Mouse (Mus musculus) G1E (cell line): ENCODE data around the gene P4hb. TPM values are rescaled to one million over a fixed set of nuclear protein-coding genes. Genes with fewer than 3 reads are reported as not detected.
A peak's percentile ranks its signal among the peaks of the same experiment; 100 is the strongest.

Experiments
- ATAC-seq: 2 replicates; pipeline ENCODE4 v1.8.0; 2016; ENCODE audit warnings: mild to moderate bottlenecking; ENCODE audit not compliant: insufficient number of reproducible peaks, poor library complexity, low FRiP score, severe bottlenecking; ENCODE audit errors: extremely low read depth
- DNase-seq: peaks from one replicate; pipeline ENCODE4 v3.0.0; 2012; ENCODE audit warnings: low spot score
- H3K27me3 ChIP-seq: 2 replicates; pipeline ENCODE4 v1.6.1; 2012; ENCODE audit warnings: mild to moderate bottlenecking, low read length, inconsistent platforms; ENCODE audit not compliant: insufficient read depth
- H3K36me3 ChIP-seq: replicated peaks from 2 replicates; pipeline ENCODE3; 2012; ENCODE audit warnings: mild to moderate bottlenecking, inconsistent platforms
- H3K4me1 ChIP-seq: 2 replicates; pipeline ENCODE4 v1.6.1; 2012; ENCODE audit warnings: low read depth, low read length, inconsistent platforms, mixed read lengths; ENCODE audit not compliant: insufficient read depth
- H3K4me3 ChIP-seq: 2 replicates; pipeline ENCODE4 v1.5.1; 2012; ENCODE audit warnings: low read depth, mild to moderate bottlenecking, inconsistent platforms, low read length, moderate library complexity, mixed read lengths
- H3K9me3 ChIP-seq: replicated peaks from 2 replicates; pipeline ENCODE4 v1.6.1; 2012; ENCODE audit warnings: inconsistent platforms
- CTCF ChIP-seq: IDR thresholded peaks from 2 replicates; pipeline ENCODE4 v1.5.1; 2012; ENCODE audit warnings: low read depth, low read length, inconsistent platforms, mixed read lengths
- GATA1 ChIP-seq: IDR thresholded peaks from 2 replicates; pipeline ENCODE4 v1.6.1; 2012; ENCODE audit warnings: borderline replicate concordance, low read length, inconsistent platforms, mixed read lengths
- GATA2 ChIP-seq: IDR thresholded peaks from 2 replicates; pipeline ENCODE4 v1.6.1; 2012; ENCODE audit warnings: low read depth, low read length, inconsistent platforms, borderline replicate concordance
- POLR2AphosphoS5 ChIP-seq: IDR thresholded peaks from 2 replicates; pipeline ENCODE4 v1.6.1; 2012; ENCODE audit warnings: low read depth, low read length, inconsistent platforms; ENCODE audit not compliant: insufficient replicate concordance
- TAL1 ChIP-seq: conservative IDR thresholded peaks from 2 replicates; pipeline ENCODE4 v1.6.1; 2012; ENCODE audit warnings: low read depth, low read length, inconsistent platforms, mixed read lengths
- polyA plus RNA-seq: library from polyadenylated mRNA; stranded (reverse); fragments of >175 nt; gene quantifications from 2 replicates; pipeline ENCODE4 v1.2.3, GENCODE M21; 2012
- total RNA-seq, 2 experiments: library from RNA; stranded (forward) in 1 of 2; stranded (reverse) in 1 of 2; fragments of 200-1000 nt in 1 of 2; fragments of >200 nt in 1 of 2; fragmentation: Nextera tagmentation in 1 of 2; gene quantifications; 2 replicates each; pipeline ENCODE4 v1.2.3; 2014 to 2017

P4hb gene
- total RNA-seq (2014; fragmentation: Nextera tagmentation) (268 and 289 TPM in 2 replicates), total RNA-seq (2017) (411 and 414 TPM in 2 replicates), polyA plus RNA-seq (516 and 719 TPM in 2 replicates)

- DNase-seq, result peak; percentile 100
- Histone ChIP-seq H3K36me3 (peaks cover 63% of the 10 kb centered on the region), H3K27me3 (no peaks in the 10 kb centered on the region), H3K9me3 (no peaks in the 10 kb centered on the region), H3K4me1 (peaks cover 65% of the 10 kb centered on the region), H3K4me3 (peak within 1 kb of the TSS; percentile 97)
- peak; percentile 88 for ATAC-seq
- TF ChIP-seq CTCF, result no peak
- no peak for TF ChIP-seq GATA1
- TF ChIP-seq GATA2, result no peak
Measured at GRCm38 (mm10) chr11:120572752-120573584, at the start of gene P4hb. Gene P4hb (minus strand): TSS chr11:120573253.

GRCm38 (mm10) chr11:120622805-120623204 is 49.8 kb upstream of the P4hb start:
- Histone ChIP-seq H3K4me1 (peaks cover 78% of the 10 kb centered on the region), H3K36me3 (peaks cover 91% of the 10 kb centered on the region), H3K9me3 (peaks cover 4% of the 10 kb centered on the region; the same call in 1 of the 2 replicates), H3K27me3 (no peaks in the 10 kb centered on the region), H3K4me3 (no peak overlapping the region)
- DNase-seq (no peak), ATAC-seq (no peak)
- TF ChIP-seq GATA2 (no peak), TAL1 (no peak), CTCF (no peak), POLR2AphosphoS5 (no peak), GATA1 (no peak)

GRCm38 (mm10) chr11:120620195-120620594 is 47.1 kb upstream of the P4hb start:
- ATAC-seq (no peak), DNase-seq (no peak)
- Histone ChIP-seq H3K27me3 (no peaks in the 10 kb centered on the region), H3K4me1 (peaks cover 76% of the 10 kb centered on the region), H3K4me3 (peak overlapping the region; percentile 24; the same call in 1 of the 2 replicates), H3K36me3 (peaks cover 82% of the 10 kb centered on the region), H3K9me3 (peaks cover 4% of the 10 kb centered on the region; the same call in 1 of the 2 replicates)
- TF ChIP-seq TAL1, result no peak
- no peak for TF ChIP-seq GATA2
- no peak for TF ChIP-seq POLR2AphosphoS5
- TF ChIP-seq GATA1, result no peak
- no peak for TF ChIP-seq CTCF

GRCm38 (mm10) chr11:120618619-120619535 is 45.8 kb upstream of the P4hb start:
- H3K9me3 ChIP-seq, result peaks cover 4% of the 10 kb centered on the region; the same call in 1 of the 2 replicates
- H3K4me3 ChIP-seq, result no peak overlapping the region; the same call in 1 of the 2 replicates
- ATAC-seq (no peak), DNase-seq (no peak)
- no peaks in the 10 kb centered on the region for H3K27me3 ChIP-seq
- peaks cover 79% of the 10 kb centered on the region for H3K4me1 ChIP-seq
- TF ChIP-seq POLR2AphosphoS5 (no peak), GATA1 (no peak)
- H3K36me3 ChIP-seq, result peaks cover 90% of the 10 kb centered on the region

DNA sequence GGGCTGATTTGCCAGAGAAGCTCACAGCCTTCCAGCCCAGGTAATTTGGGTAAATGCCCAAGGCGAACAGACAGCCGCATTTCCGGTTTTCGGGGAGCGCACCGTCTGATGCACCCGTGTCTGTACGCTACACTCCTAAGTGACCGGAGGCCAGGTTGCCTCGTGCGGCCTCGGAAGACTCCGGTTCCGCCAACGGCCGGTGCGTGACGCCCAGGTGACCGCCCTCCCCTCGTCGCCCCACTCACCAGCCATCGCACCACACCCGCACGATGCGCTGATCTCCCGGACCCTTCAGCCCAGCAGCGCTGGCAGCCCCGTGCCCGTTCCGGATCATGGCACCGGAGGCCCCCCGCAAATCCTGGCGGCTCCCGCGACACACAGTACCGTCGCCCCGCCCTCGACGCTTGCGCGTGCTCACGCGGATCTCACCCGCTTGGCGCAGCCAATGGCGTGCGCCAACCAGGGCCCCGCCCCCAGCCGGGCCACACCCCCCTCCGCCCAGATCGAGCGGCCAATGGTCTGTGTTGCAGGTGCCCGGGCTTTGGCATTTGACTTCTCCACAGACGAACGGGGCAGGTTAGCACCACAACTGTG is 44.6 kb upstream of the P4hb start, which contains the start of gene Pcyt2:
TSS of gene Pcyt2 (minus strand) at position 418 of the 594 bp plus-strand sequence.
- DNase-seq, result peak; percentile 96
- ATAC-seq, result peak; percentile 81
- H3K4me3 ChIP-seq, result peak within 1 kb of the TSS; percentile 98
- TF ChIP-seq TAL1 (no peak), POLR2AphosphoS5 (no peak)
- H3K36me3 ChIP-seq, result peaks cover 90% of the 10 kb centered on the region
- peaks cover 4% of the 10 kb centered on the region; the same call in 1 of the 2 replicates for H3K9me3 ChIP-seq
- H3K27me3 ChIP-seq, result no peaks in the 10 kb centered on the region
- H3K4me1 ChIP-seq, result peaks cover 77% of the 10 kb centered on the region
